Mouse (Mus musculus) liver, adult 2 months (tissue): ENCODE measurements around the gene Tedc2. TPM values are rescaled to one million over a fixed set of nuclear protein-coding genes. Genes with fewer than 3 reads are reported as not detected.

Experiments used
- DNase-seq: peaks from one replicate; pipeline ENCODE4 v3.0.0-alpha.2; 2011; ENCODE audit warnings: low read depth, low spot score; ENCODE audit errors: extremely low read depth
- H3K27ac ChIP-seq: fragments of 200-500 bp; replicated peaks from 2 replicates; pipeline ENCODE4 v1.5.1; 2012; ENCODE audit warnings: low read depth, mild to moderate bottlenecking, control low read depth, inconsistent platforms, low read length; ENCODE audit not compliant: insufficient read depth
- H3K27me3 ChIP-seq: fragments of 200-500 bp; 2 replicates; pipeline ENCODE4 v1.6.1; 2012; ENCODE audit warnings: mild to moderate bottlenecking, moderate library complexity, low read length, inconsistent platforms; ENCODE audit not compliant: control insufficient read depth, insufficient read depth
- H3K36me3 ChIP-seq: fragments of 200-500 bp; 2 replicates; pipeline ENCODE4 v1.6.1; 2012; ENCODE audit warnings: low read length, inconsistent platforms; ENCODE audit not compliant: control insufficient read depth, insufficient read depth
- H3K4me1 ChIP-seq: fragments of 200-500 bp; 2 replicates; pipeline ENCODE4 v1.6.1; 2011; ENCODE audit warnings: low read length; ENCODE audit not compliant: control insufficient read depth, insufficient read depth
- H3K4me3 ChIP-seq: fragments of 200-500 bp; 2 replicates; pipeline ENCODE4 v1.5.1; 2011; ENCODE audit warnings: low read depth, mild to moderate bottlenecking, control low read depth, low read length, moderate library complexity; ENCODE audit not compliant: insufficient read depth
- H3K79me2 ChIP-seq: fragments of 200-500 bp; 2 replicates; pipeline ENCODE4 v1.6.1; 2012; ENCODE audit warnings: inconsistent platforms, mild to moderate bottlenecking, low read length, moderate library complexity; ENCODE audit not compliant: control insufficient read depth, insufficient read depth
- H3K9ac ChIP-seq: fragments of 200-500 bp; 2 replicates; pipeline ENCODE4 v1.6.1; 2012; ENCODE audit warnings: low read depth, mild to moderate bottlenecking, control low read depth, inconsistent platforms, low read length
- CTCF ChIP-seq: fragments of 200-500 bp; IDR thresholded peaks from 2 replicates; pipeline ENCODE4 v1.5.1; 2011; ENCODE audit warnings: low read depth, low read length, control low read depth
- POLR2A ChIP-seq: fragments of 200-500 bp; IDR thresholded peaks from 2 replicates; pipeline ENCODE4 v1.6.1; 2011; ENCODE audit warnings: low read length, control low read depth; ENCODE audit not compliant: insufficient read depth; ENCODE audit errors: extremely low read depth
- WGBS: fragments of 180-500 bp; shearing (Covaris S2); methylation state at CpG from one replicate; pipeline ENCODE4 v1.1.7; 2018; 5-methylcytosine and 5-hydroxymethylcytosine counted together
- polyA plus RNA-seq: library from polyadenylated mRNA; depleted of rRNA; stranded (reverse); fragments of >200 nt; gene quantifications from 2 replicates; pipeline ENCODE4 v1.2.3, GENCODE M21; 2012
- total RNA-seq: library from RNA; depleted of rRNA; stranded (reverse); fragments of >200 nt; gene quantifications from 2 replicates; pipeline ENCODE4 v1.2.3, GENCODE M21; 2014

Gene Tedc2
- total and polyA plus RNA-seq, 2 experiments = 53.2 to 61.4 TPM

DNA sequence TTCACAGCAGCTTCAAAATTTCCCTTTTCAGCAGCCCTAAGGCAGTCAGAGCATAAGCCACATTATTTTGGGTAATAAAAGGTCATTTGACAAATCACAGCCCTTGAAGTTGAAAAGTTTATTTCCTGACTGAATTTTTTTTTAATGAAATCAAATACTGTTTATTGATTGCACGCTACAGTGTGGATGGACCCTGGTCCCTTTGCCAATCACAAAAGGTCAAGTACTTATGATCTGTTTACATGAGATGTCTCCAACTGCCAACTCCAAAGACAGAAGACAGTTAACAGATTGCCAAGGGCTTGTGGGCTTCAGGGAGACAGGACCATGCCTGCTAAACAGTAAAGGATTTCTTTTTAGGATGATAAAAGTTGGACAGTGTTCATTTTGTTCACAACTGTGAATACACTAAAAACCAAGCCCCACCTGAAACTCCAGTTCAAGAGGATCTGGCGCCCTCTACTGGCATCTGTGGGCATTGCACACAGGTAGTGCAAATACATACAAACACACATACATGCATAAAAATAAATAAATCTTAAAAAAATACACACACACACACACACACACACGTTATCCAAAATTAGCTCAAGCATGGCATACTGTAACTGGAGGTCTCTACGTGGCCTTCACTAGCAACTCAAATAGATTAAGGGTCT is 22.8 kb upstream of the Tedc2 start:
- peak overlapping the region; percentile 33 for H3K9ac ChIP-seq
- H3K79me2 ChIP-seq = no peaks in the 10 kb centered on the region
- H3K4me1 ChIP-seq = peaks cover 9% of the 10 kb centered on the region
- H3K36me3 ChIP-seq = peaks cover 3% of the 10 kb centered on the region; the same call in 1 of the 2 replicates
- no peak overlapping the region for H3K4me3 ChIP-seq
- peak; percentile 60; the same call in 1 of the 2 replicates for TF ChIP-seq CTCF
- TF ChIP-seq POLR2A = no peak
- peak overlapping the region; percentile 80 for H3K27ac ChIP-seq
- WGBS = 77% methylated on average over 4 of the region's 4 CpGs
- DNase-seq = peak; percentile 93
- no peaks in the 10 kb centered on the region for H3K27me3 ChIP-seq

DNA sequence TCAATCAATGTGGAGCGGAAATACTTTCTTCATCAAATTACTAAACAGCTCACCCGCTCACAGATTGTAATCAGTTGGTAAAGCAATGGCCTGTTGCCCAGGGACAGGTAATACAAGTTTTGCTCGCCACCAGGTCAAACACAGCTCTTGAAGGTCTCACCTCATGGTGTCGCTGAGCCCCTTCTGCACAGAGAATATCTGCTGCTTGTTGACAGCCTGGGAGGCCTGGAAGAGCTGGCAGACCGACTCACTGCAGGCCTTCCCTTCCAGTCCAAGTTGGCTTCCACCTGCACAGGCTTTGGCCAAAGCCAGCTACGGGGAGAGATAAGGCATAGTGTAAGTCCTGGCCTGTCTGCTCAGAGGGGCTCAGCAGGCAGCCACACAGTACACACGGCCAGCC is 16.3 kb upstream of the Tedc2 start:
- Histone ChIP-seq H3K9ac (no peak overlapping the region), H3K27me3 (no peaks in the 10 kb centered on the region), H3K4me1 (no peaks in the 10 kb centered on the region), H3K36me3 (peaks cover 4% of the 10 kb centered on the region; the same call in 1 of the 2 replicates), H3K79me2 (no peaks in the 10 kb centered on the region), H3K4me3 (no peak overlapping the region), H3K27ac (no peak overlapping the region)
- WGBS = 82% methylated on average over 7 of the region's 7 CpGs
- DNase-seq = peak; percentile 54
- TF ChIP-seq POLR2A = no peak
- TF ChIP-seq CTCF = no peak

DNA sequence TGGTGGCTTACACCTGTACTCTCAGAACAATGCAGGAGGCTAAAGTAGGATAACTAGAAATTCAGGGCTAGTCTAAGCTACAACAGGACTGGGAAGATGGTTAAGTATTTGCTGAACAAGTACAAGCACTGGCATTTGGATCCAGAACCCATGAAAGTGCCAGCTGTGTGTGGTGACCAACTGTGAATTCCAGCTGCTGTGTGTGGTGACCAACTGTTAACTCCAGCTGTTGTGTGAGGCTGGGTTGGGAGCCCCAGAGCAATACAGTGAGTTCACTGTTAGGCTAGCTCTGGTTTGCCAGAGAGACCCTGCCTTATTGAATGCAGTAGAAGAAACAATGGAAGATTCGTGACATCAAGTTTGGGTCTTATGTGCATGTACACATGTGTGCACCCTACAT is 15.8 kb upstream of the Tedc2 start:
- Histone ChIP-seq H3K4me3 (no peak overlapping the region), H3K27me3 (no peaks in the 10 kb centered on the region), H3K4me1 (no peaks in the 10 kb centered on the region), H3K36me3 (peaks cover 4% of the 10 kb centered on the region; the same call in 1 of the 2 replicates), H3K79me2 (no peaks in the 10 kb centered on the region), H3K9ac (no peak overlapping the region), H3K27ac (no peak overlapping the region)
- TF ChIP-seq CTCF (no peak), POLR2A (no peak)
- DNase-seq = no peak
- 94% methylated on average over 1 of the region's 1 CpGs for WGBS

DNA sequence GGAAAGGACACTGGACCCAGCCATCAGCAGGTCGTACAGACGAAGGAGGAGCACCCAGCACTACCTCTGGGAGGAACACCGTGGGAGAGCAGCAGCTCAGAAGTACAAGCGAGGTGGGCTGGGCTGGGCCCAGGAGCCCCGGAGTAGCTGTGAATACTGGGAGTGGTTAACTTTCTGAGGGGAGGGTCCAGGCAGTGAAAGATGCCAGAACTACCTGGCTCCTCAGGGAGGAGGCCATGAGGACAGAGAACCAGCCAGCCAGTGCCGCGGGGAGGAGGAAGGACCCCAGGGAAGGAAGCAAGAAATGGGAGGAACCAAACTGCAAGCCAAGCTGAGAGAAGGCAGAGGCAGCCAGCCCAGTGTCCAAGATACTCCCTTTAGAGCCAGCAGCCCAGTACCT is 7.3 kb upstream of the Tedc2 start:
- TF ChIP-seq POLR2A (no peak), CTCF (no peak)
- Histone ChIP-seq H3K27me3 (no peaks in the 10 kb centered on the region), H3K27ac (peak overlapping the region; percentile 10; the same call in 1 of the 2 replicates), H3K36me3 (no peaks in the 10 kb centered on the region; the same call in 1 of the 2 replicates), H3K4me3 (no peak overlapping the region), H3K9ac (no peak overlapping the region), H3K4me1 (peaks cover 29% of the 10 kb centered on the region), H3K79me2 (peaks cover 7% of the 10 kb centered on the region; the same call in 1 of the 2 replicates)
- WGBS = 86% methylated on average over 7 of the region's 7 CpGs
- no peak for DNase-seq

DNA sequence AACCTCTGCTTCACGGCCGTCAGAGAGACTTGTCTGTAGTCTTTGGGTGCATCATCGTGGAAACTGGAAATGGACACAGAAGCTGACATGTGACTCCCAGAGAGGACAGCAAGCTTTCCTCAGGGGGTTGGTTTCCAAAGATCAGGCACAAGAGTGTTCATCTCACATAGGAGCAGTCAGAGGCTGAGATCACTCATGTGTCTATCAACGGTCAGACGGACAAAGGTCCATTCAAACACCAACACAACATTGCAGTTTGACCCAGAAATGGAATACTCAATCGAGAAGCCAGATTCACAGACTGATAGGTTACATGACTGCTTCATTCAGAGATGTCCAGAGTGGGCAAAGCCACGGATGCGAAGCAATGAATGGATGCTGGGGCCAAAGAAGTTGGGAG is 6.1 kb upstream of the Tedc2 start:
- Histone ChIP-seq H3K4me1 (peaks cover 37% of the 10 kb centered on the region), H3K9ac (peak overlapping the region; percentile 84), H3K36me3 (no peaks in the 10 kb centered on the region; the same call in 1 of the 2 replicates), H3K27ac (peak overlapping the region; percentile 96), H3K27me3 (no peaks in the 10 kb centered on the region), H3K79me2 (peaks cover 7% of the 10 kb centered on the region; the same call in 1 of the 2 replicates), H3K4me3 (peak overlapping the region; percentile 60)
- WGBS = 31% methylated on average over 8 of the region's 8 CpGs
- DNase-seq = peak; percentile 95
- TF ChIP-seq POLR2A (0 out of 2 replicates have a peak, but pooled peaks have one; percentile 40), CTCF (no peak)

DNA sequence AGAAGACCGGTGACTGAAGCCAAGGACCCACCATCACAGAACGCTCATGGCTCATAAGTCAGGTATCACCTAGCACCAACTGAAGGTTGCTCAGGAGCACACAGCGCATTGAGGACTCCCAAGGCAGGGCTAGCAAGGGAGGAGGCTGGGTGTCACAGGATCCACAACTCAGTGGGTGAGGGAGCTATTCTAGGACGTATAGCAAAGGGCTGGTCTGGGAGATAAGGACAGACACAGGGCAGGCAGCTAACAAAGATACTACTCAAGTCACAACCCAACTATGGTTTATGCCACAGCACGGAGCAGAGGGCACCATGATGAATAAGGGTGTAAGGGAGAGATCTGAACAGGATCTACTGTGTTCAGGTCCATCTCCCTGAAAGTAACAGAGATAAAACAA is 5.2 kb upstream of the Tedc2 start:
- peaks cover 41% of the 10 kb centered on the region for H3K4me1 ChIP-seq
- 81% methylated on average over 5 of the region's 5 CpGs for WGBS
- no peak for TF ChIP-seq CTCF
- TF ChIP-seq POLR2A = no peak
- peak overlapping the region; percentile 96 for H3K27ac ChIP-seq
- peak overlapping the region; percentile 84 for H3K9ac ChIP-seq
- peaks cover 7% of the 10 kb centered on the region; the same call in 1 of the 2 replicates for H3K79me2 ChIP-seq
- no peaks in the 10 kb centered on the region; the same call in 1 of the 2 replicates for H3K36me3 ChIP-seq
- DNase-seq = no peak
- H3K27me3 ChIP-seq = no peaks in the 10 kb centered on the region
- peak overlapping the region; percentile 60 for H3K4me3 ChIP-seq
